Mouse (Mus musculus): ENCODE data around the gene Nav2. TPM values are rescaled to one million over a fixed set of nuclear protein-coding genes. Genes with fewer than 3 reads are reported as not detected.

The Nav2 gene
- polyA plus RNA-seq, 1 experiment from 2014 or later, result 2.8 TPM

DNA sequence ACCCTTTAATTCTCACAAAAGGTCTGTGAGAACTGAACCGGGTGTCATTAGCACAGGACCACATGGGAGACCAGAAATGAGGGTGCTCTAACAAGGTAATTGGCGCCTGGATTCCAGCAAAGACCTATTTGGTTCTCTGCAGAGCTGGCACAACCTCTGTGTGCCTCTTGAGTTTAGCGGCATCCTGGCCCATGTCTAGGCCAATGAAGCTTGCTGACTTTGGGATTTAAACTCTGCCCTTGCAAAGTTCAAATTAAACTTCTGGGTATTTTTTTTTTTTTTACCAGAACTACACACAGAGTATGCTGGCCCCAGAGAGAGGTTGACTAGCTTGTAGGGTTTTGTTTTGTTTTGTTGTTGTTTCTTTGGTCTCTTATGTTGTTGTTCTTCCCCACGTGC is 617.6 kb downstream of the Nav2 start:
- H3K36me3 ChIP-seq, result no peaks in the 10 kb centered on the region
- no peak overlapping the region for H3K9ac ChIP-seq
- no peak overlapping the region for H3K4me2 ChIP-seq
- no peaks in the 10 kb centered on the region for H3K9me3 ChIP-seq (replicated peaks)
- no peak overlapping the region for H3K27ac ChIP-seq
- peaks cover 27% of the 10 kb centered on the region for H3K27me3 ChIP-seq (replicated peaks)
- no peak overlapping the region for H3K4me3 ChIP-seq
- peaks cover 34% of the 10 kb centered on the region for H3K4me1 ChIP-seq
- WGBS (ENCODE audit: insufficient replicate concordance), result 58% methylated on average over 4 of the region's 4 CpGs
- ATAC-seq, result no peak

DNA sequence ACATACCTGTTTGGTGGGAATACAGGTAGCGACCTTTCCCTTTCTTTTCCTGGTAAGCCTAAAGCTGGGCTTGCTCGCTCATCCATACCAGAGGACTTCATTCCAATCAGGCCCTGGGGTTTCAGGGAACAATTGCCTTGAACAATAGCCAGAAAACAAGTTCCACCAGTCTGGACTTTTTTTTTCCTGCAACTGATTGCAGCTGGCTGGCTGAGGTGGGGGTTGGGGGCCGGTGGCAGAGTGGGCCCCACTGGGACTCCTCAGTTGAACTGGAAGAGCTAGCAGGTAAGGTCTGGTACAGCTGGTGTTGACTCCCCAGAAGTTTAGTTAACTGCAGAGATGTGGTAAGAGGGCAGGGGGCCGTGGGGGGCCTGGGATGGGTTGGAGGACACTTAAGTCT is 619.0 kb downstream of the Nav2 start:
- H3K4me2 ChIP-seq, result no peak overlapping the region
- 45% methylated on average over 4 of the region's 4 CpGs for WGBS (ENCODE audit: insufficient replicate concordance)
- no peaks in the 10 kb centered on the region for H3K9me3 ChIP-seq (replicated peaks)
- H3K4me1 ChIP-seq, result peaks cover 23% of the 10 kb centered on the region; the same call in 1 of the 2 replicates
- no peak overlapping the region for H3K4me3 ChIP-seq
- no peak for ATAC-seq
- no peak overlapping the region for H3K9ac ChIP-seq
- no peak overlapping the region for H3K27ac ChIP-seq
- H3K27me3 ChIP-seq (replicated peaks), result peaks cover 14% of the 10 kb centered on the region
- no peaks in the 10 kb centered on the region for H3K36me3 ChIP-seq

GRCm38 (mm10) chr7:49527925-49528324 is 619.4 kb downstream of the Nav2 start:
- H3K36me3 ChIP-seq, result no peaks in the 10 kb centered on the region
- peaks cover 10% of the 10 kb centered on the region for H3K27me3 ChIP-seq (replicated peaks)
- H3K9ac ChIP-seq, result no peak overlapping the region
- no peak overlapping the region for H3K27ac ChIP-seq
- WGBS (ENCODE audit: insufficient replicate concordance), result 41% methylated on average over 4 of the region's 4 CpGs
- peaks cover 20% of the 10 kb centered on the region; the same call in 1 of the 2 replicates for H3K4me1 ChIP-seq
- H3K4me2 ChIP-seq, result no peak overlapping the region
- ATAC-seq, result no peak
- no peak overlapping the region for H3K4me3 ChIP-seq
- H3K9me3 ChIP-seq (replicated peaks), result no peaks in the 10 kb centered on the region

DNA sequence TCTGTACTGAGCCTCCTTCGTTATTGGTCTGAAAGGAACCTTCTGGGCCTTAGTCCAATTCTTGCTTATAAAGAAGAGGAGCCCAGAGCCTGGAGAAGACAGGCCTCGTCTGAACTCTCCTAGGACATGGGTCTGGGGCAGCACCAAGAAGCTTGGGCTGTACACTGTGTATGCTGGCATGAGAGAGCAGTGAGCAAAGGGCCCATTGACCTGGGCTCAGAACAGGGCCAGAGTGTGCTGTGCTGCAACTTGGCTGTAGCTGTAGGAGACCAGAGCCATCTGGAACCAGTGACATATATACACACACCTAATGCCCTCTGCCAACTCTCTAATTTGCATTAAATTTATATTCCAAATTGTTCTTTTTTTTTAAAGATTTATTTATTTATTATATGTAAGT is 621.0 kb downstream of the Nav2 start:
- H3K4me3 ChIP-seq, result no peak overlapping the region
- H3K27me3 ChIP-seq (replicated peaks), result no peaks in the 10 kb centered on the region
- H3K27ac ChIP-seq, result no peak overlapping the region
- H3K36me3 ChIP-seq, result no peaks in the 10 kb centered on the region
- no peaks in the 10 kb centered on the region for H3K9me3 ChIP-seq (replicated peaks)
- H3K4me1 ChIP-seq, result peaks cover 25% of the 10 kb centered on the region; the same call in 1 of the 2 replicates
- H3K9ac ChIP-seq, result no peak overlapping the region
- H3K4me2 ChIP-seq, result no peak overlapping the region
- WGBS (ENCODE audit: insufficient replicate concordance), result 68% methylated on average over 2 of the region's 2 CpGs
- ATAC-seq, result no peak

DNA sequence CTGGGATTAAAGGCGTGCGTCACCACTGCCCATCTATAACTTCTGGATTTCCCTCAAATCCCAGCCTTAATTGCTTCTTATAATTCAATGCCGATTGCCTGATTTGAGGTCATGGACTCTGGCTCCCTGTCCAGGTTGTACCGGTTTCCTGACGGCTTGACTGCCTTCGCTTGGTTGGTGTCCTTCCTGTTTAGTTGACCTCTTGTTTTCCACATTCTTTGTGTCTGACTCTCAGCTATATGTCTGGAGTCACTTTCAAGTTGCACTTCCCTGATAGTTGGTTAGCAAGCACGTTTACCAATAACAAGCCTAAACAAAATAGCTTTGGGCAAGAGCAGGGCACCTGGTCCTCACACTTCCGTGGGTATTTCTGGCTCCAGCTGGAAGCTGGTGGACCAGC is 625.1 kb downstream of the Nav2 start:
- no peak for ATAC-seq
- 63% methylated on average over 8 of the region's 8 CpGs for WGBS (ENCODE audit: insufficient replicate concordance)
- H3K27ac ChIP-seq, result no peak overlapping the region

GRCm38 (mm10) chr7:49534208-49534607 is 625.7 kb downstream of the Nav2 start:
- Histone ChIP-seq H3K4me3 (no peak overlapping the region), H3K27me3 (replicated peaks) (no peaks in the 10 kb centered on the region), H3K4me1 (0 out of 2 replicates have a peak, but pooled peaks cover 6% of the 10 kb centered on the region), H3K4me2 (no peak overlapping the region), H3K9ac (no peak overlapping the region), H3K9me3 (replicated peaks) (no peaks in the 10 kb centered on the region), H3K36me3 (no peaks in the 10 kb centered on the region; the same call in 1 of the 2 replicates), H3K27ac (no peak overlapping the region)
- 63% methylated on average over 6 of the region's 6 CpGs for WGBS (ENCODE audit: insufficient replicate concordance)
- ATAC-seq, result no peak

More for the DNA sequence above, 625.1 kb downstream of the Nav2 start:
- Histone ChIP-seq H3K4me1 (0 out of 2 replicates have a peak, but pooled peaks cover 6% of the 10 kb centered on the region), H3K36me3 (no peaks in the 10 kb centered on the region; the same call in 1 of the 2 replicates), H3K4me3 (no peak overlapping the region), H3K9ac (no peak overlapping the region), H3K4me2 (no peak overlapping the region), H3K9me3 (replicated peaks) (no peaks in the 10 kb centered on the region), H3K27me3 (replicated peaks) (no peaks in the 10 kb centered on the region)

DNA sequence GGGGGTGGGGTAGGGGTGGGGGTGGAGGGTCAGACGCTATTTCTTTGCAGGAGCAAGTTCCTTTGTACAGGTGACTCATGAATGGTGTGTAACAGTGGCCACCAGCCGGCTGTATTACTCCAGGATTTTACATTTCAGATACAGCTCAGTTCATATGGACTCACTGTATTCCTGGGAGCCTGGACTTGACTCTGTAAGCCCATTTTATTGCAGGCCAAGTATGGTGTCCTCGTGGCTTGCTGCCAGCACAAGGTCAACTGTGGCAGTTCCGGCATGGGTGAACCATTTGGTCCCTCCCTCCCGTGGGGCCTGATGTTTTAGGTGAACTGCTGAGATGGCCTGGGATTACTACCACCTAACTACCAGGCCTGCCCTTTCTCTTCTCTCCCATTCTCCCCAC is 629.8 kb downstream of the Nav2 start:
- H3K36me3 ChIP-seq, result no peaks in the 10 kb centered on the region; the same call in 1 of the 2 replicates
- no peaks in the 10 kb centered on the region for H3K27me3 ChIP-seq (replicated peaks)
- H3K4me2 ChIP-seq, result no peak overlapping the region
- H3K27ac ChIP-seq, result no peak overlapping the region
- H3K9me3 ChIP-seq (replicated peaks), result no peaks in the 10 kb centered on the region
- no peak overlapping the region for H3K4me3 ChIP-seq
- 0 out of 2 replicates have a peak, but pooled peaks cover 6% of the 10 kb centered on the region for H3K4me1 ChIP-seq
- WGBS (ENCODE audit: insufficient replicate concordance), result 64% methylated on average over 5 of the region's 5 CpGs
- no peak for ATAC-seq
- H3K9ac ChIP-seq, result no peak overlapping the region

DNA sequence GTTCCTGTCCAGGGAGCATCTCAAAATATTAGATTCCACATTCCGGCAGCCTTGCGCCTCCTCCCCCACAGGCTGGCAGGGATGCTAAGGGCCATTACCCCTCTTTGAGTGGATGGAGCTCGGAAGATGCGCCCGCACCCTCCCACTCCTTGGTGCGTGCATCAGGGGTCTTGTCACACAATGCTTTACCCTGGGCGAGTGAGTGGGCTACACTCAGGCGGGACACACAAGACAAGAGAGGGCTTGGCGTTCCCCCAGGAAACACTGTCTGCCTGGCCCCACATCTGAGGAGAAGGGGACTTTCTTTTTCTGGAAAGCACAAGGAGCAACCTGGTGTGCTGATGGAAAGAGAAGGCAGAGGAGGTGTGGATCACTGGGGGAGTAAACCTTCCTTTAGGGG is 631.7 kb downstream of the Nav2 start:
- Histone ChIP-seq H3K4me3 (no peak overlapping the region), H3K4me2 (no peak overlapping the region), H3K9ac (no peak overlapping the region), H3K27ac (no peak overlapping the region), H3K4me1 (peaks cover 4% of the 10 kb centered on the region; the same call in 1 of the 2 replicates), H3K27me3 (replicated peaks) (no peaks in the 10 kb centered on the region), H3K36me3 (no peaks in the 10 kb centered on the region; the same call in 1 of the 2 replicates), H3K9me3 (replicated peaks) (no peaks in the 10 kb centered on the region)
- WGBS (ENCODE audit: insufficient replicate concordance), result 72% methylated on average over 9 of the region's 9 CpGs
- no peak for ATAC-seq

- Histone ChIP-seq H3K9me3 (replicated peaks) (no peaks in the 10 kb centered on the region), H3K9ac (no peak overlapping the region), H3K27me3 (replicated peaks) (no peaks in the 10 kb centered on the region), H3K4me2 (no peak overlapping the region), H3K27ac (no peak overlapping the region), H3K4me1 (peaks cover 4% of the 10 kb centered on the region; the same call in 1 of the 2 replicates), H3K36me3 (no peaks in the 10 kb centered on the region), H3K4me3 (no peak overlapping the region)
- WGBS (ENCODE audit: insufficient replicate concordance), result 60% methylated on average over 3 of the region's 3 CpGs
- no peak for ATAC-seq
These were observed 633.6 kb downstream of the Nav2 start for GRCm38 (mm10) chr7:49542135-49542534.

GRCm38 (mm10) chr7:49544775-49545705 is 636.5 kb downstream of the Nav2 start:
- no peak overlapping the region for H3K4me3 ChIP-seq

DNA sequence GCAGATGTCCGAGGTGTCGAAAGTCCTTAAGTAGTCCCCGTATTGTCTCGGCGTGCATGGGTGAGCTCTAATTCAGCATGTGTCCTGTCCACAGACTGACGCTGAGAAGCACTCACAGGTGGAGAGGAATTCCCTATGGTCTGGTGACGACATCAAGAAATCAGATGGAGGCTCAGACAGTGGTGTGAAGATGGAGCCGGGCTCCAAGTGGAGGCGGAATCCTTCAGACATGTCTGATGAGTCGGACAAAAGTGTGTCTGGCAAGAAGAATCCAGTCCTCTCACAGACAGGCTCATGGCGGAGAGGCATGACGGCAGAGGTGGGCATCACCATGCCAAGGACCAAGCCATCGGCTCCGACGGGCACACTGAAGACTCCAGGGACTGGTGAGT is 637.2 kb downstream of the Nav2 start:
- H3K9ac ChIP-seq, result no peak overlapping the region
- H3K4me3 ChIP-seq, result no peak overlapping the region
- no peaks in the 10 kb centered on the region for H3K27me3 ChIP-seq (replicated peaks)
- no peak for ATAC-seq
- H3K4me1 ChIP-seq, result peaks cover 4% of the 10 kb centered on the region; the same call in 1 of the 2 replicates
- 81% methylated on average over 15 of the region's 15 CpGs for WGBS (ENCODE audit: insufficient replicate concordance)
- H3K4me2 ChIP-seq, result no peak overlapping the region
- no peaks in the 10 kb centered on the region for H3K9me3 ChIP-seq (replicated peaks)
- H3K36me3 ChIP-seq, result peaks cover 10% of the 10 kb centered on the region; the same call in 1 of the 2 replicates
- no peak overlapping the region for H3K27ac ChIP-seq

More at GRCm38 (mm10) chr7:49544775-49545705, 636.5 kb downstream of the Nav2 start:
- H3K4me1 ChIP-seq, result peaks cover 4% of the 10 kb centered on the region; the same call in 1 of the 2 replicates
- no peak overlapping the region for H3K4me2 ChIP-seq
- H3K9me3 ChIP-seq (replicated peaks), result no peaks in the 10 kb centered on the region
- H3K9ac ChIP-seq, result no peak overlapping the region
- peaks cover 10% of the 10 kb centered on the region; the same call in 1 of the 2 replicates for H3K36me3 ChIP-seq
- H3K27ac ChIP-seq, result no peak overlapping the region
- no peaks in the 10 kb centered on the region for H3K27me3 ChIP-seq (replicated peaks)
- 19% methylated on average over 11 of the region's 11 CpGs for WGBS (ENCODE audit: insufficient replicate concordance)
- ATAC-seq, result peak; percentile 32; the same call in 1 of the 2 replicates

DNA sequence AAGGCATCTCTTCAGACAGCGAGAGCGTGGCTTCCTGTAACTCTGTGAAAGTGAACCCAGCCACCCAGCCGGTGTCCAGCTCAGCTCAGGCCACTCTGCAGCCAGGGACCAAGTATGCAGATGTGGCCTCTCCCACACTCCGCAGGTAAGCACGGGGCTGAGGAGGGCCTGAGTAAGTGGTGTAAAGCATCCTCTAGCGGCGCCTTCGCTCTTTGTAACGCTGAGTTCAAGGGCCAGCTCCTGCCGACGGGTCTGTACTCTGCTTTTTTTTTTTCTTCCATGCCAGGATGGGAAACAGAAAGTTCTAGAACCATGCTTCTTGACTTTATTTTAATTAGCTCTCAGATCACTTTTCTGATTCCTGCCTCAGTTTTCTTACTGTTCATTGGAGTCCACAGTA is 639.9 kb downstream of the Nav2 start:
- WGBS (ENCODE audit: insufficient replicate concordance), result 82% methylated on average over 11 of the region's 11 CpGs
- ATAC-seq, result no peak

More for the DNA sequence above, 639.9 kb downstream of the Nav2 start:
- H3K27me3 ChIP-seq (replicated peaks), result no peaks in the 10 kb centered on the region
- peaks cover 4% of the 10 kb centered on the region; the same call in 1 of the 2 replicates for H3K4me1 ChIP-seq
- H3K9ac ChIP-seq, result no peak overlapping the region
- H3K9me3 ChIP-seq (replicated peaks), result no peaks in the 10 kb centered on the region
- no peak overlapping the region for H3K4me2 ChIP-seq
- H3K27ac ChIP-seq, result no peak overlapping the region
- peaks cover 19% of the 10 kb centered on the region; the same call in 1 of the 2 replicates for H3K36me3 ChIP-seq
- no peak overlapping the region for H3K4me3 ChIP-seq

Measured in liver, embryonic 12.5 days (tissue).